Mouse (Mus musculus): Measurements from ENCODE around the gene Anapc4.

The Anapc4 gene

DNA sequence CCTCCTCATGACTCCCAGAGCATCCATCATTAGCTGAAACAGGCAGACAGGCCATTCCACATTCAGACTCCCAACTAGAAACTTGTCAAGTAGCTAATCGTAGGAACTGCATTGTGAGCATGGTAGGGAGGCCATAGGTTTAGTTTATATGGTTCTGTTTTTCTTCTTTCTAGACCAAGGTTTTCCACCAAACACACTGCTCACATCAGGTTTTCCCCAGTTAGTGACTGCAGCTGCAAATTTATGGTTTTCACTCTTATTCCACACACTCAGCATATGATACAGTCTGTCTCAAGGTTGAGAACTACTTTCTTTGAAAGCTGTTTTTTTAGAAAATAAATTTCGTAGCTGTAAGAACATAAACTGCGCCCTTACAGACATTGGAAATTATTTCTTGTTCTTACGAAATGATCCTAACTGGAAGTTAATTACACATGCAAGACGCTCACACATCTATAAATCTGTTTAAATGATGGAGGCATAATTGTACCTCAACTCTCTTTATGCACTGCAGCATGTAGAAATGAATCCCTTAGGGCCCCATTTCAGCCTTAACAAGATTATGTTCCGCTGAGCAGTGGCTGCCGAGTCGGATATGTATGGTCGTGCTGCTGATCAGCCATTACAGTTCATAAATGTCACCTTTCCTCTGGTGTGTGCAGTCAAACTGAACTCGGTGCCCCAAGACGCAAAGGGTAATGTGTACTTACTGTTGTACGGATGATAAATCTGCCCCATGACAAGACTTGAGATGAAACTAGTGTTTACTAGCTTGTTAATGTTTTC, 35.3 kb downstream of the Anapc4 start:
- DNase-seq (ENCODE audit: low spot score), result no peak

DNA sequence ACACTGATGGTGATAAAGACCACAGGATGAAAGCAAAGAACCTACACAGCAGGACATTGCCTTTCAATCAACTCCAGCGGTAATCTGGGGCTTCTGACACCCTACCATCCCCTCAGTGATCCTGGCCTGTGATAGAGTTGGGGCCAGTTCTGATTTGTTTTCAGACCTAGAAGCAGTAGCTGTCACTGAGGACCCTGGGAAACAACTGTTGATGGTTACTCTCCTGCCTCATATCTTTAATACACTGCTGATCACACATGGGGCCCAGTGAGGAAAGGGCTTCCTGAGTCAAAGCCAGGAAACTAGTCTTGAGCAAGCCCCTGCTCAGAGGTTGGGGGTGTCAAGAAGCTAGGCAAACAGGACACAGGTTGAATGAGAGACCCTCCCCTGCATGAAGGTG, 37.6 kb downstream of the Anapc4 start:
- no peak for DNase-seq (ENCODE audit: low spot score)

DNA sequence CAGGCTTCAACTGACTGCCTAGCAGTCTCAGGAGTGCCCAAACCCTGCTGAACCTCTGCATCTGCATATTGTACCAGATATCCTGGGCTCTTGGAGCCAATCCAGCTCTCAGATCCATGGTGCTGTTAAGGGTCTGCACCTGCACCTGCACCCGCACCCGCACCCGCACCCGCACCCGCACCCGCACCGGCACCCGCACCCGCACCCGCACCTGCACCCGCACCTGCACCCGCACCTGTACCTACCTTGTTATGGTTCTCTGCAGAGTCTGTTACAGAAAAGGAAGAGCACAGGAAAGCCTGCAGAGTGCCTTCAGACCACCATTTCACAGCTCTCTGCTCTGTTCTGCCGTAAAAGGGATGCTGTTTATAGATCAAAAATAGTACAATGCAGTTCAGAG, 38.2 kb downstream of the Anapc4 start:
- DNase-seq (ENCODE audit: low spot score), result no peak

DNA sequence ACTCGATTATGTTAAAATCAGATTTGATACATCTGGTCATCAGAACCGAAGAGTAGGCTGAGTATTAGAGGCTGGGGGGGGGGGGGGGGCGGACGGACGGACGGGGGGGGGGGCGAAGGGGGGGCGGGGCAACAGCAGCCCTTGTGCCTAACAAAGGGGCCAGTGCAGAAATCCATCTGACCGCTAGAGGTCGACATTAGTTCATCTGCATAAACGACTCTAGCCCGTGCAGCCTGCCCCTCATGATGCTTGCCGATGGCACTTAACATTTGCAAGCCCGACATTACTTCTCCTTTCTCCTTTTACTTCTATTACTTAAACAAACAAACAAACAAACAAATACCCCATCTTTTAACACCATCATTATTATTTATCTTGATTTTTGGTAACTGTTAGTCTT, 45.0 kb downstream of the Anapc4 start:
- DNase-seq (ENCODE audit: low spot score), result no peak

DNA sequence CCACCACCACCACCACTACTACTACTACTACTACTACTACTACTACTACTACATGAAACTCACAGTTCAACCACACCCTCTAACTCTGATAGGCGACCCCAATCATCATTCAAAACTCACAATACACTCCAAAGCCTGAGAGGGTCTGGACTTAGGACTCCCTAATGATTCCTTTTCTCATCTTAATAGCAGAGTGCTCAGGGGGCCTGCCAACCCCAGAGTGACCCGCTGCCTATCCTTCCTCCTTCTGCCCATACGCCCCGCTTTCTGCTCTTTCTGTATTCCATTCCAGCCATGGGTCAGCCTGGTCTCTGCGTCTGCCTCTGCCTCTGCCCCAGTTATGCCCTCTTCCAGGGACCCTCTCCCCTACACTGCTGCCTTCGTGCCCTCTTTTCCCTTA, 46.1 kb downstream of the Anapc4 start:
- DNase-seq (ENCODE audit: low spot score), result no peak

DNA sequence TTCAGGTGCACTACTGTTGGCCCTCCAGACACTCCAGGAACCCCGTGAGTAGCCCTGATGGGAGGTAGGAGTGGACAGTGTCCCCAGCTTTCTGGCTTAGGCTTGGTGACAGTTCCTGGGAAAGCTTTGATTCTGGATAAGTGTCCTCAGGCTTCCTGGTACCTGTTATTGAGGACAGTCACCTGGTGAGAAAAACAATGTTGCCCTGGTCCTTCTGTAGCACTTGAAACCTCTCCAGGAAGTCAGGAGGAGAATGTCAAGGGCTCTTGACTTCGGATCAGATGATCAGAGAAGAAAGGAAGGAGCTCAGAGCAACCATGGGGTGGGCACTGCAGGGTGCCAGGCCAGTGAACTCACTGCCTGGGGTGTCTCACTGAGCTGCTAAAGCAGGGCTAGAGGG, 48.6 kb downstream of the Anapc4 start:
- no peak for DNase-seq (ENCODE audit: low spot score)

DNA sequence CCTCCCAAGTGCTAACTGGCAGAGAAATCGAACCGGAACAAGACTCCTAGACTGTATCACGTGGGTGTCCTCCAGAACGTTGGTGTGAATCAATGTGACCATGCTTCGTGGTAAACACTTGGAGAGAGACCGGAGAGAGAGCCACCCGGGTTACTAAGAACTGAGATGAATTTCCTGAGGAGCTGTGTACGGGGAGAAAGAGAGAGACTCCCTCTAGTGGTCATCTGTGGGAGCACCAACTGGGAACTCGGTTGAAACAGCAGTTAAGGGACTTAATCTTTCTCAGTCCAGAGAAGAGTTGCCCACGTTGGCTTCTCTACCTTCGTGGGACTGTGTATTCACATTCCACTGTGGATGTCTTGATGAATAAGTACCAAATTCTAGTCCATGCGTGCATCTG, 53.3 kb downstream of the Anapc4 start:
- DNase-seq (ENCODE audit: low spot score), result no peak

DNA sequence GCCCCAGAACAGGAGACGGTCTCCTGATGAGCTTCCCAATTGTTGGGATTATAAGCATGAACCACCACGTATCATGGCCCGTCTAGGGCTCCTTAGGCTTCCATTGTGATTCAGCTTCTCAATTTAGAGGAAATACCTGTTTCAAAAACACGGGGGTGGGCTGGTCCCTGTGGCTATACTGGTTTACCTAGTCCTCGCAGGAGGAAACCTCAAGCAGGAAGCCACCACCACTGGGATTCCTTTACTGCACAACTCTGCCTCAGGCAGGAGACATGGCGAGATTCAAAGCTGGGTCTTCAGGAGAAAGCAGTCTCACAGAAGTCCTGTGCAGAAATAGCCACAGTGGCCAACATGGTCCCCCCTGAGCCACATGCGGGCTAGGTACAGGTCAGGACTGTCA, 56.1 kb downstream of the Anapc4 start:
- no peak for DNase-seq (ENCODE audit: low spot score)

DNA sequence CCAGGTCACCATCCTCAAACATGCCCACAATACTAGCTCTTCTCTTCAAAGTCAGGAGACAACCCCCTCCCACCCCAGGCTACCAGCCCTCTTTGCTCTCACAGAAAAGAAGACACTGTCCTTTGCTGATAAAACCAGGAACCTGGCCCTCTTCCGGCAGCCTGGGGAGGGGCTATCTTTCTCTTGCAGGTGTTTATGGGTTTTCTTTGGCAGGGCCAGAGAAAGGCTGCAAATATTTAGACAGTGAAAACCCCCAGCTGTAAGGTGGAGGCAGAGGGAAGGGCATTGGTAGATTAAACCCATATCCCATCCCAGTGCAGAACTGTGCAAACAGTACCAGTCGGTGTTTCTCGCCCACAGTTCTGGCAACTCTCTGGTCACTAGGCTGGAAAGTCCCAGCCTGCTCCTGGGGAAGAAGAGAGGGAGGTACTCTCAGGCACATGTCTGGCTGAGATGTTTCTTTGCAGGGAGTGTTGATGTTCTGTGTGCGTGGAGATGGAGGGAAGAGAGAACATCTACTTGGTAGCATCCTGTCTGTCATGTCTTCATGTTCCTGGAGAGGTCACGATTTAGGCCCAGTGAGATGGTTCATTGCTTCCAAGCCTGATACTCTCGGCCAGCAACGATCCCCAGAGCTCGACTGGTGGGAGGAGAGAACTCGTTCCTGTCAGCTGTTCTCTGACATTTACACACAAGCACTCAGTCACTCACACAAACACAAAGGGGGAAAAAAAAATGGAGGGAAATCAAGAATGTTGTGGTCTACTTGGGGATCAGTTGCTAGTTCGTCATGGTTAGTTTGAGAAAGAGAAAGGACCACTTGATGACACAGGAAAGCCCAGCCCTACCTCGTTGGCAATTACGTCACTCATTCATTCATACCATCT, 58.4 kb downstream of the Anapc4 start:
- DNase-seq (ENCODE audit: low spot score), result no peak

DNA sequence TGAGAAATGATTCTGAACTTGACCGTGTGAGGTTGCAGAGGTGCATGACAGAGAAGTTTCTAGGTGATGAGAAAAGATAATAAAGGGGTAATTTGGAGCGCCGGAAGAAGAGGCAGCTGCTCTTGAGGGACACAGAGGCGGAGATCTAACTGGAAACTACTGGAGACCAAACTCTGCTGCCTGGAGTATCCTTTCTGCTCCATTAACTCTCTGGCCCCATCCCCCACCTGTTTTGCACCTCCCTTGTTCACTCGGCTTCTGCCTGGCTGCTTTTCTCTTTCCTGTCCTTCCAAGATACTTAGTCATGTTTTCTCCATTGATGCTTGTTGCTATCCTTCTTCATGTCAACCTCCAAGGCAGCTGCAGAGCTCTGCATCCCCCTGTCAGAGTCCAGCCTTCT, 60.1 kb downstream of the Anapc4 start:
- no peak for DNase-seq (ENCODE audit: low spot score)

DNA sequence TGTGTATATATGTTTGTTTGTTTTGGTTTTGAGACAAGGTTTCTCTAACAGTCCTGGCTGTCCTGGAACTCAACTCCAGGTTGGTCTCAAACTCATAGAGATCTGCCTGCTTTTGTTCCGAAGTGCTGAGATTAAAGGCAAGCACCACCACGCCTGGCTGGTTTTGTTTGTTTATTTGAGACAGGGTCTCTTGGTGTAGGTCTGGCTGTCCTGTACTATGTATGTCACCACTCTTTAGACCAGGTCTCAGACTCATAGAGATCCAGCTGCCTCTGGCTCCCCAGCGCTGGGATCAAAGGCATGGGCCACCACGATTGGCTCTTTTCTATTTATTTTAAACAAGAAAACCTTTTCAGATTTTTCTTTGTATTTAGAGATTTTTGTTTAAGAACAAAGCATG, 70.4 kb downstream of the Anapc4 start:
- DNase-seq (ENCODE audit: low spot score), result no peak

DNA sequence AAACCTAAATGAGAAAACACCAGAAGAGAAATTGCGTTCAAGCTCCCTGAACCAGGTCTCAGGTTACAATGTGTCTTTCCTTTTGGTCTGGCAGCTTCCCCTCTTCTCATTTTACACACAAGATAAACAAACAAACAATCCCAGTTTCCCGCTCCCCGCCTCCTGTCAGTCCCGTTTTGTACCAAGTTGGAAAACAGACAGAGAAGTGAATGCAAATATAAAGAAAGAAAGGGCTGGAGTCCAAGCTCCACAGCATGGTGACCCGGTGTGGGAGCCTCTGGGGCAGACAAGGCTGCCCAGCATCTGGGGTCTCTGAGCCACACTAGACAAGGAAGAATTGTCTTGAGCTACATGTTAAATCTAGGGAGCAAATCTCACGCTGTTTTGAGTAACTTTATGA, 70.9 kb downstream of the Anapc4 start:
- no peak for DNase-seq (ENCODE audit: low spot score)

DNA sequence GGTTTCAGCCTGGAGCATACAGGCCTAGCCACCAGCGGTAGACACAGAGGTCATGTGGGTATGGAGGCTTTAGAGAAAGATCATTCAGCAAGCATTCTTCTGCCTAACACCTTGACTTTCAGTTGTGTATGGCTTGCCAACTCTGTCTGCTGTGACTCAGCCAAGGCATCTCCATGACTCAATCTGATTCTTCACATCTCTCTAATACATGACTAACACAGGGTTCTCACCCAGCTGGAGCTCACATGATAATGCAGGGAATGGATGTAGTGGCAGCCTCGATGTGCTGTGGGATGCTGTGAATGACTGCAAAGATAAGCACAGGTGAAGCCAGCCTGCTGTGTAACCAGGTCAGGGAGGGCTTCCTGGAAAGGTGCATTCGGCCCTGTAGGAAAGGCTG, 74.4 kb downstream of the Anapc4 start:
- no peak for DNase-seq (ENCODE audit: low spot score)

DNA sequence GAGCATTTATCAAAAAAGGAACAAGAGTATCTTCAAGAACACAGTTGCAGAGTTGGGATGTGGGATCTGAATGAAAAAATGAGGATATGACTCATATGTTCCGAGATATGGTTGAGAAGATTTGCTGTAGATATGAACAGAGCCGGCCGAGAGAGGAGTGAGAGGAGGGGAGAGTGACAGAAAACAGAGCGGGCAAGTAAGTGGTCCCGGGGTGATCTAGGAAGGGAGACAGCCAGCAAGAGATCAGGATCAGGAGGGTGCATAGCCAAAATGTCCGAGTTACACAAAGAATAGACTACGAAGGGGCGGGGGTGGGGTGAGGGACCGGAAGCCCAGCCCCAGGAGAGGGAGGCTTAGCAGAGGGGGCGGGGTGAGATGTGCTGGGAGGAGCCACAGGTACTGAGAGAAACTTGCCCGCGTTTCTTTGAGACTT, 76.4 kb downstream of the Anapc4 start:
- no peak for DNase-seq (ENCODE audit: low spot score)

DNA sequence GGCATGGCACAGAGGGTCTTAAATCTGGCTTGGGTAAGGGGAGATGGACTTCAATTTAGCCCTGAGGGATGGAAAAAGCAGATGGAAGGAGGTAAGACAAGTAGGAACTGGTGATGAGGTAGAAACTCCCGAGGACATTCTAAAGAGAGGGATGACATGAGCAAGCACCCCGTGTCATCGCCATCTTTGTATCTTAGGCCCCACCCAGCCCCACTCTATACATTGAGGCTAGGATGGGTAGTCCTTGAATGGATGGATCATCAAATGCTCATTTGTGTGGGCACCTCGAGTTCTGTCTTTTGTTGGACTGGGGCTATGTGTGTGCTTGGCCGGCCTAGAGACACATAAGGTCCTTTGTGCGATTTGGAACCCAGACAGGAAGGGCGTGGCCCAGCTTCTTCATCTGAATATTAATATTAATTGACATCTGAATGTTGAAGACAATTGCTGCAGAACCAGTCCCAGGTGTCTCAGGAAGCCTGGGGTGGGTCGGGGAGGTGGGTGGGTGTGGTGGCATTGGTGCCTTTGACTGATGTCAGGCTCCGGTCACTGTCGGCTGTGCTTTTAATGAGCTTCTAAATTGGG, 77.6 kb downstream of the Anapc4 start:
- no peak for DNase-seq (ENCODE audit: low spot score)

DNA sequence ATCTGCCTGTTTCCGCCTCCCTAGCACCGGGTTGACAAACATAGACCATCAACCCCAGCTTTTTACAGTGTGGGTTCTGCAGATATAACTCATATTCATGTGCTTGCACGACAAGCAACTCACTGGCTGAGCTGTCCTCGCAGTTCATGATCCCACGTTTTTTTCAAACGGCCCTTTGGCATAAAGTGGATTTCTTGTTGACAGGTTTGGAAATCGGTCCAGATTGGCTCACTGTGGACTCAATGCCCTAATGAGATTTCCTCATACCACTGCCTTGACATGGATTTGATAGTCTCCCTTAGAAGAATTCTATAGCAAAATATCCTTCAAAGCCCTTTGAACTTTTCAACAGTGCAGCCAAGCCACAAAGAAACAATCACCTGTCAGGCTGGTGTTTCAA, 79.9 kb downstream of the Anapc4 start:
- DNase-seq (ENCODE audit: low spot score), result no peak

DNA sequence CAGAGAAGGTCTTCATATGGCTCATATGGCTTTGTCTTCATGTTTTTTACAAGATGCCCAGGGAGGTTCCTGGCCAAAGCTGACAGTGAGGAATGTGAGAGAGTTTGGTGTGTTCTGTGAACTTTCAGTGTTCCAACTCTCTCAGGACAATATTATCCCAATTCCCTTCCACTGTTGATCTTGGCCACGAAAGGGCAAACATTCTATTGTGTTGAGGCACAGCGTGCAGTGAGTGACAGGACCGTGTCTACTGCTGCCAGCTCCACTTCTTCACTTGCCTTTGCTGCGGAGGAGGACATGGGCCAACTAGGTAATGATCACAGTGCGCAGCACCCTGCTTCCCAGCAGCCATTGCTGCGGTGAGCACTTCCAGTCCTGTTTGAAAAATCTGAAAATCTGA, 82.4 kb downstream of the Anapc4 start:
- no peak for DNase-seq (ENCODE audit: low spot score)

Measured in ovary, postnatal 10 days (tissue).